Comparison of ENCODE assay signal across 23 mouse cellular contexts in the genomic region with DNA sequence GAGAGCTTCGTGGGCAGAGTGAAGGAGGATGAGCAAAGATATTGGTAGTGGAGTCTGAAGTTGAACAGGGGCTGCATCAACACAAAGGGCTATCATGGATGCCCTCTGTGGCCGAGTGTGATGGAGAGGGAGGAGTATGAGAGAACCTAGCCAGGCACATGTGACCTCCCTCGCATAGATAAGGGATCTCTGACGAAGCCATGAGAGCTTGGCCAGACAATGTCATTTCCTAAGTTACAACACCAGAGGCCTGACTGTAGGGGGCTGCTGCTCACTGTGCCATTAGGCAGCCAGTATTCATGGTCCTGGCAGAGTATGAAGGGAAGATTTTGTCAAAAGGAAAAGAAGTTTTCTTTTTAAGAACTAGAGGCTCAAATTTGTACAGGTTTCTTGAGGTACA.
"Had no signal": no experiment of that assay in that cellular context is flagged by ENCODE, and none has a peak within 500 bp of the region (broad histone marks: within the 10 kb centered on the region; RNA-seq: fewer than 3 reads in every experiment).

No protein-coding gene starts in this region.

- H3K36me3 ChIP-seq: heart, embryonic 10.5 days; heart, embryonic 12.5 days; hindbrain, embryonic 13.5 days; hindbrain, embryonic 15.5 days; limb, embryonic 10.5 days; limb, embryonic 12.5 days; liver, embryonic 13.5 days had no signal

- H3K9ac ChIP-seq: heart, embryonic 12.5 days; hindbrain, embryonic 13.5 days; hindbrain, embryonic 15.5 days; limb, embryonic 12.5 days; liver, embryonic 13.5 days had no signal

- H3K4me1 ChIP-seq: heart, embryonic 12.5 days; limb, embryonic 12.5 days had no signal

- DNase-seq: gastrocnemius, adult 2 months; gastrocnemius, postnatal 14 days; gastrocnemius, postnatal 36 days; heart, adult 18-20 months; heart, postnatal 10 days; heart, postnatal 4 days; kidney, adult 18-20 months; kidney, adult 8-10 months; kidney, postnatal 10 days; kidney, postnatal 36 days; liver; liver, embryonic 13.5 days had no signal

- H3K27ac ChIP-seq: gastrocnemius, adult 2 months; heart, embryonic 10.5 days; hindbrain, embryonic 13.5 days; hindbrain, embryonic 15.5 days; hindbrain, postnatal 0 days; layer of hippocampus, adult 2 months; left cerebral cortex, adult 2 months; limb, embryonic 10.5 days; limb, embryonic 12.5 days; liver, embryonic 13.5 days had no signal

- H3K4me2 ChIP-seq: heart, embryonic 12.5 days; hindbrain, embryonic 13.5 days; hindbrain, embryonic 15.5 days; limb, embryonic 12.5 days; liver, embryonic 11.5 days; liver, embryonic 13.5 days had no signal

- H3K4me3 ChIP-seq: gastrocnemius, adult 2 months; heart, embryonic 10.5 days; heart, embryonic 12.5 days; hindbrain, embryonic 13.5 days; hindbrain, embryonic 15.5 days; layer of hippocampus, adult 2 months; left cerebral cortex, adult 2 months; limb, embryonic 10.5 days; limb, embryonic 12.5 days; liver, embryonic 13.5 days had no signal

- ATAC-seq: hindbrain, postnatal 0 days; intestine, embryonic 16.5 days had no signal

- H3K9me3 ChIP-seq: heart, embryonic 10.5 days; heart, embryonic 12.5 days; hindbrain, embryonic 13.5 days; hindbrain, embryonic 15.5 days; limb, embryonic 10.5 days; limb, embryonic 12.5 days; liver, embryonic 13.5 days had no signal

- H3K27me3 ChIP-seq: hindbrain, embryonic 13.5 days; hindbrain, embryonic 15.5 days; limb, embryonic 12.5 days; liver, embryonic 13.5 days had no signal
